Mouse (Mus musculus) kidney, postnatal 4 days (tissue): ENCODE data around the gene Gm10234.

Experiments
- DNase-seq, 2 experiments: peaks; one replicate each; pipeline ENCODE4 v3.0.0; 2021; ENCODE audit warnings: mixed read lengths in 2 of 2

Gene Gm10234

GRCm38 (mm10) chr6:95321812-95322211 lies at the start of gene Gm10234:
Gene Gm10234, plus strand, starts transcription at chr6:95322112.
- DNase-seq = no peak

- DNase-seq = no peak
These were observed 44.3 kb upstream of the Gm10234 start for GRCm38 (mm10) chr6:95277633-95278032.

GRCm38 (mm10) chr6:95296025-95296424 lies 25.9 kb upstream of the Gm10234 start:
- DNase-seq = no peak

GRCm38 (mm10) chr6:95298387-95298786 lies 23.5 kb upstream of the Gm10234 start:
- DNase-seq = no peak

GRCm38 (mm10) chr6:95300658-95301057 lies 21.3 kb upstream of the Gm10234 start:
- no peak for DNase-seq

- DNase-seq = no peak
These were observed 9.3 kb downstream of the Gm10234 start for GRCm38 (mm10) chr6:95331191-95331590.

- no peak for DNase-seq
These were observed 12.9 kb downstream of the Gm10234 start for GRCm38 (mm10) chr6:95334781-95335180.

GRCm38 (mm10) chr6:95349378-95349777 lies 27.5 kb downstream of the Gm10234 start:
- DNase-seq = peak in 1 of 2 experiments; percentile 16

- DNase-seq = no peak
These were observed 31.1 kb downstream of the Gm10234 start for GRCm38 (mm10) chr6:95353043-95353442.

GRCm38 (mm10) chr6:95353886-95354285 lies 32.0 kb downstream of the Gm10234 start:
- DNase-seq = no peak

- no peak for DNase-seq
These were observed 38.2 kb downstream of the Gm10234 start for GRCm38 (mm10) chr6:95360084-95360483.

- DNase-seq = peak; percentile 5 to 20
These were observed 40.8 kb downstream of the Gm10234 start for GRCm38 (mm10) chr6:95362707-95363106.

GRCm38 (mm10) chr6:95371811-95372210 lies 49.9 kb downstream of the Gm10234 start:
- DNase-seq = no peak
